Mouse (Mus musculus) midbrain, embryonic 14.5 days (tissue): ENCODE data around the gene Nebl. TPM values are rescaled to one million over a fixed set of nuclear protein-coding genes. Genes with fewer than 3 reads are reported as not detected.

Experiments used
- ATAC-seq: fragments of 200-750 bp; cut with Nextera tagmentation; 2 replicates; pipeline ENCODE4 v1.8.0; 2017; ENCODE audit warnings: moderate number of reproducible peaks, moderate library complexity; ENCODE audit not compliant: low FRiP score, low TSS enrichment
- DNase-seq: peaks from one replicate; pipeline ENCODE4 v3.0.0-alpha.2; 2015
- H3K27ac ChIP-seq: fragments of 300-500 bp; sonication (generic); replicated peaks from 2 replicates; pipeline ENCODE4 v1.5.1; 2014; ENCODE audit warnings: mild to moderate bottlenecking, low read depth, low read length, moderate library complexity
- H3K27me3 ChIP-seq: fragments of 300-500 bp; sonication (generic); 2 replicates; pipeline ENCODE4 v1.6.1; 2014; ENCODE audit warnings: low read length, control low read depth, mixed read lengths; ENCODE audit not compliant: control insufficient read depth, insufficient read depth
- H3K36me3 ChIP-seq: fragments of 300-500 bp; sonication (generic); 2 replicates; pipeline ENCODE4 v1.6.1; 2014; ENCODE audit warnings: low read length, control low read depth; ENCODE audit not compliant: control insufficient read depth, insufficient read depth
- H3K4me1 ChIP-seq: fragments of 300-500 bp; sonication (generic); 2 replicates; pipeline ENCODE4 v1.6.1; 2014; ENCODE audit warnings: mild to moderate bottlenecking, antibody characterized with exemption, low read length, control low read depth; ENCODE audit not compliant: control insufficient read depth, insufficient read depth
- H3K4me2 ChIP-seq: fragments of 300-500 bp; sonication (generic); 2 replicates; pipeline ENCODE4 v1.6.1; 2014; ENCODE audit warnings: mild to moderate bottlenecking, low read length, moderate library complexity
- H3K4me3 ChIP-seq: fragments of 300-500 bp; sonication (generic); replicated peaks from 2 replicates; pipeline ENCODE4 v1.5.1; 2014; ENCODE audit warnings: low read depth, low read length
- H3K9ac ChIP-seq: fragments of 300-500 bp; sonication (generic); replicated peaks from 2 replicates; pipeline ENCODE4 v1.6.1; 2014; ENCODE audit warnings: mild to moderate bottlenecking, low read length, moderate library complexity
- H3K9me3 ChIP-seq: fragments of 300-500 bp; sonication (generic); 2 replicates; pipeline ENCODE4 v1.6.1; 2016; ENCODE audit warnings: low read length, control low read depth, mixed read lengths; ENCODE audit not compliant: control insufficient read depth
- WGBS: fragments of 180-500 bp; shearing (Covaris S2); extraction: QIAGEN DNeasy Blood & Tissue Kit; methylation state at CpG from one replicate; pipeline ENCODE4 v1.1.7; 2014; 5-methylcytosine and 5-hydroxymethylcytosine counted together
- polyA plus RNA-seq: library from polyadenylated mRNA; unstranded; fragments of >200 nt; fragmentation: Nextera tagmentation; extraction: Ambion mirVana; gene quantifications from 2 replicates; pipeline ENCODE4 v1.2.1, GENCODE M21; 2014

Nebl gene
- polyA plus RNA-seq, 1 experiment from 2014 or later: 6.7 TPM

GRCm38 (mm10) chr2:17375916-17376315 lies 355.3 kb downstream of the Nebl start:
- H3K4me1 ChIP-seq: no peaks in the 10 kb centered on the region
- H3K9ac ChIP-seq: no peak overlapping the region
- no peaks in the 10 kb centered on the region for H3K9me3 ChIP-seq
- no peaks in the 10 kb centered on the region for H3K27me3 ChIP-seq
- DNase-seq: no peak
- 81% methylated on average over 2 of the region's 2 CpGs for WGBS
- ATAC-seq: no peak
- no peaks in the 10 kb centered on the region for H3K36me3 ChIP-seq
- no peak overlapping the region for H3K27ac ChIP-seq
- H3K4me3 ChIP-seq: no peak overlapping the region
- H3K4me2 ChIP-seq: no peak overlapping the region

DNA sequence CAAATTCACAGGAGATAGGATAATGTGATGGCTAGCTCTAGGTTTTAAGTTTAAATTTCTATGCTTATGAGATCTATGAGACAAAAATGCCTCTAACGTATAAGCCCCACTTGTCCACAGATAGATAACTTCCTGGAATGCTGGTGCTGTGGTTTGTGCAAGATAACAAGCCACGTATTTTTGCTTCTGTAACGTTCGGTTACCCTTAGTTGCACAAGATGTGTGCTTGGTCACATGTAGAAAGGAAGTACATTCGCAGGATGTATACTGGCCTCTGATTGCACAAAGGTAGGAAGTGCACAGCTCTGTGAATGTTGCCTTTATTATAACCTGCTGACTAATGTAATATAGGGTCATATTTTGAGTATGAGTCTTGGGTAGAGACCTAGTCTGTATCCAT lies 365.6 kb downstream of the Nebl start:
- H3K36me3 ChIP-seq: no peaks in the 10 kb centered on the region
- H3K4me1 ChIP-seq: no peaks in the 10 kb centered on the region
- ATAC-seq (no peak), DNase-seq (no peak)
- H3K9me3 ChIP-seq: no peaks in the 10 kb centered on the region
- no peaks in the 10 kb centered on the region for H3K27me3 ChIP-seq
- WGBS: 90% methylated on average over 5 of the region's 5 CpGs
- no peak overlapping the region for H3K4me3 ChIP-seq
- no peak overlapping the region for H3K4me2 ChIP-seq
- H3K9ac ChIP-seq: no peak overlapping the region
- H3K27ac ChIP-seq: no peak overlapping the region

DNA sequence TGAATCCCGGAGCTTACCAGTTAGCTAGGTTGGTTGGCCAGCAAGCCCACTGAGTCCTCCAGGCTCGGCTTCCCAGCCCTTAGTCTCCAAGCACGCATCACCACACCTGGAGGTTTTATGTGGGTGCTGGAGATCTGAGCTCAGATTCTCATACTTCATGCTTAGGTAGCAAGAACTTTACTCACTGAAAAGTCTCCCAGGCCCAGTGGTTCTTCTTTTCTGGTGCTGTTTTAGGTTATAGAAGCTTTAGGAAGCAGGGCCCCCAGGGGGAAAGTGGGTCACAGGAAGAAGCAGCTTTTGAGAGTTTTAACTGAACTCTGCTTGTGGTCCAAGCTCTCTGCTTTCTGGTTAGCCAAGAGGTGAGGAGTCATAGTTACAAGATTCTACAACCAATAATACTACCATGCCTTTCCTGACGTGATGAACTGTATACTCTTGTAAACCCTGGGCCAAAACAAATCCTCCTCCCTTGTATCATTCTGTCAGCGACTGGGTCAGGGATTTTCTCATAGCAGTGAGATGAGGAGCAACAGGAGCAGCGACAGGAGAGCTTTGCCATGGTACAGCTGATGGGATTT lies 366.2 kb downstream of the Nebl start:
- no peak overlapping the region for H3K27ac ChIP-seq
- H3K4me2 ChIP-seq: no peak overlapping the region
- ATAC-seq (no peak), DNase-seq (no peak)
- no peaks in the 10 kb centered on the region for H3K27me3 ChIP-seq
- H3K9me3 ChIP-seq: no peaks in the 10 kb centered on the region
- no peak overlapping the region for H3K9ac ChIP-seq
- H3K4me1 ChIP-seq: no peaks in the 10 kb centered on the region
- H3K36me3 ChIP-seq: no peaks in the 10 kb centered on the region
- WGBS: 84% methylated on average over 6 of the region's 6 CpGs
- no peak overlapping the region for H3K4me3 ChIP-seq

- Histone ChIP-seq H3K27ac (no peak overlapping the region), H3K9ac (no peak overlapping the region), H3K9me3 (no peaks in the 10 kb centered on the region), H3K36me3 (no peaks in the 10 kb centered on the region), H3K4me3 (no peak overlapping the region), H3K4me1 (no peaks in the 10 kb centered on the region), H3K27me3 (no peaks in the 10 kb centered on the region), H3K4me2 (no peak overlapping the region)
- ATAC-seq (no peak), DNase-seq (peak; percentile 17)
- WGBS: 52% methylated on average over 12 of the region's 12 CpGs
Observed at GRCm38 (mm10) chr2:17363337-17364216, 367.7 kb downstream of the Nebl start.

- Histone ChIP-seq H3K36me3 (no peaks in the 10 kb centered on the region), H3K4me2 (no peak overlapping the region), H3K9ac (no peak overlapping the region), H3K4me1 (no peaks in the 10 kb centered on the region), H3K4me3 (no peak overlapping the region), H3K9me3 (no peaks in the 10 kb centered on the region), H3K27me3 (no peaks in the 10 kb centered on the region), H3K27ac (no peak overlapping the region)
- no peak for ATAC-seq
- no peak for DNase-seq
- WGBS: 97% methylated on average over 1 of the region's 1 CpGs
Observed at GRCm38 (mm10) chr2:17362181-17362580, 369.1 kb downstream of the Nebl start.

GRCm38 (mm10) chr2:17344643-17345042 lies 386.6 kb downstream of the Nebl start:
- Histone ChIP-seq H3K4me3 (no peak overlapping the region), H3K4me2 (no peak overlapping the region), H3K36me3 (no peaks in the 10 kb centered on the region), H3K9ac (no peak overlapping the region), H3K27me3 (no peaks in the 10 kb centered on the region), H3K4me1 (no peaks in the 10 kb centered on the region), H3K9me3 (no peaks in the 10 kb centered on the region), H3K27ac (no peak overlapping the region)
- DNase-seq (no peak), ATAC-seq (no peak)
- WGBS: 98% methylated on average over 1 of the region's 1 CpGs

GRCm38 (mm10) chr2:17335451-17335850 lies 395.8 kb downstream of the Nebl start:
- H3K27ac ChIP-seq: no peak overlapping the region
- ATAC-seq (no peak), DNase-seq (no peak)
- H3K9me3 ChIP-seq: no peaks in the 10 kb centered on the region
- H3K4me2 ChIP-seq: no peak overlapping the region
- H3K9ac ChIP-seq: no peak overlapping the region
- H3K4me1 ChIP-seq: no peaks in the 10 kb centered on the region
- no peaks in the 10 kb centered on the region for H3K36me3 ChIP-seq
- 90% methylated on average over 5 of the region's 5 CpGs for WGBS
- no peak overlapping the region for H3K4me3 ChIP-seq
- no peaks in the 10 kb centered on the region for H3K27me3 ChIP-seq

- ATAC-seq: peak; percentile 55; the same call in 1 of the 2 replicates
- Histone ChIP-seq H3K27me3 (no peaks in the 10 kb centered on the region), H3K9ac (no peak overlapping the region), H3K27ac (no peak overlapping the region), H3K4me1 (no peaks in the 10 kb centered on the region), H3K4me3 (no peak overlapping the region), H3K36me3 (no peaks in the 10 kb centered on the region), H3K9me3 (no peaks in the 10 kb centered on the region), H3K4me2 (no peak overlapping the region)
- 90% methylated on average over 1 of the region's 1 CpGs for WGBS
- DNase-seq: peak; percentile 74
Observed at GRCm38 (mm10) chr2:17326590-17326989, 404.7 kb downstream of the Nebl start.

GRCm38 (mm10) chr2:17316850-17317249 lies 414.4 kb downstream of the Nebl start:
- ATAC-seq: no peak
- no peaks in the 10 kb centered on the region for H3K4me1 ChIP-seq
- no peak overlapping the region for H3K4me2 ChIP-seq
- no peak for DNase-seq
- WGBS: 88% methylated on average over 5 of the region's 5 CpGs
- no peak overlapping the region for H3K4me3 ChIP-seq
- no peak overlapping the region for H3K9ac ChIP-seq
- no peak overlapping the region for H3K27ac ChIP-seq
- H3K36me3 ChIP-seq: no peaks in the 10 kb centered on the region
- no peaks in the 10 kb centered on the region for H3K27me3 ChIP-seq
- no peaks in the 10 kb centered on the region for H3K9me3 ChIP-seq
